Mouse (Mus musculus) CH12.LX (cell line): Measurements from ENCODE around the gene Gtpbp8.

Source experiments
- CTCF ChIP-seq, 2 experiments: IDR thresholded peaks in 1 of 2; conservative IDR thresholded peaks in 1 of 2; 2 replicates each; pipeline ENCODE4 v1.5.1; 2011 to 2012; ENCODE audit warnings: low read depth in 2 of 2, low read length in 2 of 2, improper control_type of control experiment in 1 of 2, inconsistent platforms in 1 of 2, mild to moderate bottlenecking in 1 of 2, moderate library complexity in 1 of 2
- MAFK ChIP-seq: IDR thresholded peaks from 2 replicates; pipeline ENCODE4 v1.6.1; 2011; ENCODE audit warnings: low read length, improper control_type of control experiment; ENCODE audit not compliant: insufficient replicate concordance
- POLR2A ChIP-seq: IDR thresholded peaks from 2 replicates; pipeline ENCODE4 v1.6.1; 2011; ENCODE audit warnings: low read depth, mild to moderate bottlenecking, improper control_type of control experiment, low read length
- USF2 ChIP-seq: conservative IDR thresholded peaks from 2 replicates; pipeline ENCODE4 v1.6.1; 2011; ENCODE audit warnings: low read depth, low read length, improper control_type of control experiment

GRCm38 (mm10) chr16:44722666-44723065 is 23.5 kb downstream of the Gtpbp8 start:
- TF ChIP-seq POLR2A (no peak), MAFK (no peak), CTCF (conservative IDR thresholded peaks at IDR 0.05 in 1 of 2, IDR thresholded peaks at IDR 0.05 in 1 of 2; ENCODE audit: low read depth in 2 of 2, low read length in 2 of 2) (no peak), USF2 (no peak)
